Mouse (Mus musculus) embryonic facial prominence, embryonic 14.5 days (tissue): ENCODE data around the gene Prop1. TPM values are rescaled to one million over a fixed set of nuclear protein-coding genes. Genes with fewer than 3 reads are reported as not detected.

Source experiments
- ATAC-seq: fragments of 200-750 bp; cut with Nextera tagmentation; 2 replicates; pipeline ENCODE4 v1.8.0; 2017; ENCODE audit warnings: low read depth, moderate number of reproducible peaks, moderate TSS enrichment
- DNase-seq: peaks from one replicate; pipeline ENCODE4 v3.0.0-alpha.2; 2015; ENCODE audit warnings: low spot score
- H3K27ac ChIP-seq: fragments of 300-500 bp; sonication (generic); replicated peaks from 2 replicates; pipeline ENCODE4 v1.5.1; 2014; ENCODE audit warnings: low read depth, mild to moderate bottlenecking, low read length, moderate library complexity
- H3K27me3 ChIP-seq: fragments of 300-500 bp; sonication (generic); replicated peaks from 2 replicates; pipeline ENCODE4 v1.6.1; 2014; ENCODE audit warnings: low read length; ENCODE audit not compliant: control insufficient read depth, insufficient read depth
- H3K36me3 ChIP-seq: fragments of 300-500 bp; sonication (generic); 2 replicates; pipeline ENCODE4 v1.6.1; 2014; ENCODE audit warnings: low read length, mixed read lengths; ENCODE audit not compliant: control insufficient read depth, insufficient read depth
- H3K4me1 ChIP-seq: fragments of 300-500 bp; sonication (generic); 2 replicates; pipeline ENCODE4 v1.6.1; 2014; ENCODE audit warnings: antibody characterized with exemption, low read length; ENCODE audit not compliant: control insufficient read depth, insufficient read depth
- H3K4me2 ChIP-seq: fragments of 300-500 bp; sonication (generic); 2 replicates; pipeline ENCODE4 v1.6.1; 2014; ENCODE audit warnings: low read depth, mild to moderate bottlenecking, low read length, moderate library complexity, mixed read lengths
- H3K4me3 ChIP-seq: fragments of 300-500 bp; sonication (generic); 2 replicates; pipeline ENCODE4 v1.5.1; 2014; ENCODE audit warnings: low read depth, mild to moderate bottlenecking, low read length
- H3K9ac ChIP-seq: fragments of 300-500 bp; sonication (generic); 2 replicates; pipeline ENCODE4 v1.6.1; 2014; ENCODE audit warnings: low read depth, mild to moderate bottlenecking, low read length, moderate library complexity, mixed read lengths
- H3K9me3 ChIP-seq: fragments of 300-500 bp; sonication (generic); 2 replicates; pipeline ENCODE4 v1.6.1; 2016; ENCODE audit warnings: low read length; ENCODE audit not compliant: control insufficient read depth
- WGBS: fragments of 180-500 bp; shearing (Covaris S2); extraction: QIAGEN DNeasy Blood & Tissue Kit; methylation state at CpG from one replicate; pipeline ENCODE4 v1.1.7; 2014; 5-methylcytosine and 5-hydroxymethylcytosine counted together
- polyA plus RNA-seq: library from polyadenylated mRNA; unstranded; fragments of >200 nt; fragmentation: Nextera tagmentation; extraction: Ambion mirVana; gene quantifications from 2 replicates; pipeline ENCODE4 v1.2.1, GENCODE M21; 2014

Prop1 gene
- polyA plus RNA-seq, 1 experiment from 2014 or later = not detected

- H3K27ac ChIP-seq = no peak overlapping the region
- no peak overlapping the region for H3K4me3 ChIP-seq
- no peak overlapping the region for H3K4me2 ChIP-seq
- H3K9ac ChIP-seq = no peak overlapping the region
- H3K4me1 ChIP-seq = no peaks in the 10 kb centered on the region
- peaks cover 23% of the 10 kb centered on the region for H3K9me3 ChIP-seq
- H3K27me3 ChIP-seq = no peaks in the 10 kb centered on the region
- DNase-seq = no peak
- peaks cover 53% of the 10 kb centered on the region for H3K36me3 ChIP-seq
- ATAC-seq = no peak
- WGBS = 86% methylated on average over 1 of the region's 1 CpGs
Measured at GRCm38 (mm10) chr11:50913301-50913700, 40.3 kb downstream of the Prop1 start.

- no peaks in the 10 kb centered on the region for H3K27me3 ChIP-seq
- H3K36me3 ChIP-seq = peaks cover 94% of the 10 kb centered on the region
- ATAC-seq = no peak
Measured at GRCm38 (mm10) chr11:50908136-50908535, 45.4 kb downstream of the Prop1 start.

More at GRCm38 (mm10) chr11:50908136-50908535, 45.4 kb downstream of the Prop1 start:
- Histone ChIP-seq H3K4me1 (no peaks in the 10 kb centered on the region), H3K27ac (no peak overlapping the region), H3K9ac (no peak overlapping the region), H3K4me3 (no peak overlapping the region), H3K9me3 (peaks cover 55% of the 10 kb centered on the region), H3K4me2 (no peak overlapping the region)
- WGBS = 88% methylated on average over 5 of the region's 5 CpGs
- no peak for DNase-seq

Other genes with a start within 250 kb of the Prop1 start
- 45.9 and 49.4 TPM in 2 replicates for gene Zfp354c, start 126.0 kb downstream of the Prop1 start, polyA plus RNA-seq
- gene Zfp879, start 112.2 kb downstream of the Prop1 start, polyA plus RNA-seq = 0.79 and 0.81 TPM in 2 replicates
- 0.05 and 0.13 TPM in 2 replicates for gene Grm6, start 103.1 kb downstream of the Prop1 start, polyA plus RNA-seq
- gene Zfp454, start 66.1 kb downstream of the Prop1 start, polyA plus RNA-seq = 6.8 and 8.2 TPM in 2 replicates
- gene Zfp2, start 37.6 kb downstream of the Prop1 start, polyA plus RNA-seq = 10.1 and 10.5 TPM in 2 replicates
- 1.5 and 1.6 TPM in 2 replicates for gene Zfp354b, start 22.1 kb downstream of the Prop1 start, polyA plus RNA-seq
- gene 4933414I15Rik, start 10.0 kb downstream of the Prop1 start, polyA plus RNA-seq = not detected in 2 replicates
- gene Olfr1378, start 12.8 kb upstream of the Prop1 start, polyA plus RNA-seq = not detected in 2 replicates
- 0.17 TPM in 1 of 2 replicates, not detected in the other for gene Olfr1377, start 28.2 kb upstream of the Prop1 start, polyA plus RNA-seq
- not detected in 2 replicates for gene Olfr51, start 49.8 kb upstream of the Prop1 start, polyA plus RNA-seq
- 0.04 TPM in 1 of 2 replicates, not detected in the other for gene Olfr54, start 60.5 kb upstream of the Prop1 start, polyA plus RNA-seq
- not detected in 2 replicates for gene Olfr1375, start 94.3 kb upstream of the Prop1 start, polyA plus RNA-seq
- gene Zfp354a, start 105.5 kb upstream of the Prop1 start, polyA plus RNA-seq = 8.0 and 10.4 TPM in 2 replicates